Mouse (Mus musculus): ENCODE measurements at regions not wholly inside any gene's neighbourhood (a gene's known extent, or its start where the extent isn't known, plus 50 kb on each side); places are given as distances from the start of the nearest gene placed in this dataset.

GRCm38 (mm10) chr6:121524613-121524970, 51.1 kb upstream of the Iqsec3 start:
- Histone ChIP-seq H3K4me3 (ENCODE audit: low read depth, low read length) (no peak overlapping the region), H3K9me3 (ENCODE audit: control insufficient read depth, low read length) (no peaks in the 10 kb centered on the region), H3K27ac (replicated peaks; ENCODE audit: low read depth, low read length) (no peak overlapping the region), H3K9ac (ENCODE audit: low read length) (no peak overlapping the region), H3K27me3 (ENCODE audit: control insufficient read depth, insufficient read depth, low read length) (no peaks in the 10 kb centered on the region), H3K4me1 (ENCODE audit: control insufficient read depth, insufficient read depth, low read length) (no peaks in the 10 kb centered on the region), H3K36me3 (ENCODE audit: control insufficient read depth, insufficient read depth, low read length) (no peaks in the 10 kb centered on the region), H3K4me2 (ENCODE audit: low read depth, severe bottlenecking) (no peak overlapping the region)
- DNase-seq (ENCODE audit: low spot score) (no peak), ATAC-seq (ENCODE audit: insufficient number of reproducible peaks, low FRiP score, low TSS enrichment, low read depth) (no peak; the same call in 1 of the 2 replicates)
- WGBS, result 25% methylated on average over 3 of the region's 3 CpGs

DNA sequence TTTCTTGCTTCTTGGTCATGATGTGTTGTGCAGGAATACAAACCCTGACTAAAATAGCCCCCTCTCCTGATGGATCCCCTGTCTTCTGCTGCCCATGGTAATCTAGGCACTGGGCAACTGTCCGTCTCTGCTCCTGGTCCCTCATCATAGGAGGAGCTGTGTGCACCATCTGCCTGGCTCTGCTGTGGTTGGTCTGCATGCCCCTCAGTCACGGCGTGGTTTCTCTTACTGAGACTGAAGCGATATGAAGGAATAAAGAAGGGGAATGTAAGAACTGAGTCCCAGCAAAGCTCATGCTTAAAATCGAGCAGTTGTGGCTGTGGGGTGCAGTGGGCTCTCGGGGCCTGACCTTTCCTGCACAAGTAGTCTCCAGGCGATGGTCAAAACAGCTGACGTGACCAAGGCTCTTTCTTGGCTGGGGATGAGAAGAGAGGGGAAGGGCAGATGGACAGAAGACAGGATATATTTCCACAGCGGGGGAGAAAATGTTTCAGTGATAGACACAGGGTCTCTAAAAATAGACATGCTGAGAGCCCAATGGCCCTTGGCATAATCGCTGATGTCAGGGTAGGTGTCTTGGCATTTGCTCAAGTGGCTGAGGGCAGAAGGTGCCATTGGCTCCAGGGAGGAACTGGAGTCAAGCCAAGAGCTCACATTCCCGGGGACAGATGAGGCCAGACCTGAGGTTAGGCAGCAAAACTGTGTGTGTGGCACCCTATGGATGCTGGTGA, 50.6 kb upstream of the Iqsec3 start:
- no peaks in the 10 kb centered on the region for H3K9me3 ChIP-seq (ENCODE audit: control insufficient read depth, low read length)
- ATAC-seq (ENCODE audit: insufficient number of reproducible peaks, low FRiP score, low TSS enrichment, low read depth), result no peak
- no peak overlapping the region for H3K4me2 ChIP-seq (ENCODE audit: low read depth, severe bottlenecking)
- H3K27me3 ChIP-seq (ENCODE audit: control insufficient read depth, insufficient read depth, low read length), result no peaks in the 10 kb centered on the region
- H3K4me1 ChIP-seq (ENCODE audit: control insufficient read depth, insufficient read depth, low read length), result no peaks in the 10 kb centered on the region
- 85% methylated on average over 11 of the region's 11 CpGs for WGBS
- DNase-seq (ENCODE audit: low spot score), result no peak
- no peak overlapping the region for H3K4me3 ChIP-seq (ENCODE audit: low read depth, low read length)
- no peak overlapping the region for H3K27ac ChIP-seq (replicated peaks; ENCODE audit: low read depth, low read length)
- no peak overlapping the region for H3K9ac ChIP-seq (ENCODE audit: low read length)
- no peaks in the 10 kb centered on the region for H3K36me3 ChIP-seq (ENCODE audit: control insufficient read depth, insufficient read depth, low read length)

All from limb, embryonic 11.5 days (tissue).